Mouse (Mus musculus) neural tube, embryonic 14.5 days (tissue): ENCODE results near the gene Snip1. TPM values are rescaled to one million over a fixed set of nuclear protein-coding genes. Genes with fewer than 3 reads are reported as not detected.

Experiments
- ATAC-seq: fragments of 200-750 bp; cut with Nextera tagmentation; 2 replicates; pipeline ENCODE4 v1.8.0; 2017; ENCODE audit warnings: low read depth, mild to moderate bottlenecking, moderate TSS enrichment, moderate library complexity
- H3K27ac ChIP-seq: fragments of 300-500 bp; sonication (generic); 2 replicates; pipeline ENCODE4 v1.5.1; 2014; ENCODE audit warnings: low read depth, mild to moderate bottlenecking, control low read depth, low read length, moderate library complexity, mixed read lengths
- H3K27me3 ChIP-seq: fragments of 300-500 bp; sonication (generic); 2 replicates; pipeline ENCODE4 v1.6.1; 2014; ENCODE audit warnings: low read length; ENCODE audit not compliant: control insufficient read depth, insufficient read depth
- H3K36me3 ChIP-seq: fragments of 300-500 bp; sonication (generic); 2 replicates; pipeline ENCODE4 v1.6.1; 2014; ENCODE audit warnings: low read length, mixed read lengths; ENCODE audit not compliant: control insufficient read depth, insufficient read depth
- H3K4me1 ChIP-seq: fragments of 300-500 bp; sonication (generic); 2 replicates; pipeline ENCODE4 v1.6.1; 2014; ENCODE audit warnings: low read length; ENCODE audit not compliant: control insufficient read depth, insufficient read depth
- H3K4me2 ChIP-seq: fragments of 300-500 bp; sonication (generic); 2 replicates; pipeline ENCODE4 v1.6.1; 2014; ENCODE audit warnings: mild to moderate bottlenecking, low read depth, low read length, control low read depth
- H3K4me3 ChIP-seq: fragments of 300-500 bp; sonication (generic); 2 replicates; pipeline ENCODE4 v1.5.1; 2014; ENCODE audit warnings: low read depth, low read length, control low read depth, mixed read lengths
- H3K9ac ChIP-seq: fragments of 300-500 bp; sonication (generic); replicated peaks from 2 replicates; pipeline ENCODE4 v1.6.1; 2014; ENCODE audit warnings: low read depth, mild to moderate bottlenecking, control low read depth, low read length, mixed read lengths
- H3K9me3 ChIP-seq: fragments of 300-500 bp; sonication (generic); 2 replicates; pipeline ENCODE4 v1.6.1; 2016; ENCODE audit warnings: low read length; ENCODE audit not compliant: control insufficient read depth
- WGBS: fragments of 180-500 bp; shearing (Covaris S2); extraction: QIAGEN DNeasy Blood & Tissue Kit; methylation state at CpG from one replicate; pipeline ENCODE4 v1.1.7; 2014; 5-methylcytosine and 5-hydroxymethylcytosine counted together
- polyA plus RNA-seq: library from polyadenylated mRNA; unstranded; fragments of >200 nt; fragmentation: Nextera tagmentation; extraction: Ambion mirVana; gene quantifications from 2 replicates; pipeline ENCODE4 v1.2.1, GENCODE M21; 2014

The Snip1 gene
- polyA plus RNA-seq, 1 experiment from 2014 or later: 24.0 TPM

DNA sequence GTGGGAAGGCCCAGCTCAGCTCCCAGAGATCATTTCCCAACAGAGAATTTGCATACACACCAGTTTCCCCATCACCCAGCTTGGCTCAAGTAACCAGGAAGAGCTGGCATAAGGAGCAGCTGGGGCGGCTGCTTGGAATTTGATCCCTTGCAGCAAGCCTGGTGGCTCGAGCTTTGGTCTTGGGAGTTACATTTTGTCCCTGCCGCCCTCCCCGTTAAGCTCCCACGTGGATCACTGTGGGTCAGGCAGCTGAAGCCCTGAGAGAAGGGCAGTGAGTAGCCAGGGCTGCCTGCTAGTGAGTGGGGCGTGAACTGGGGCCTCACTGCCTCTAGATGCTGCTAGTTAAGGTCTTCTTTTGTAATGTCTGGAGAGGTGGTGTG lies 49.2 kb downstream of the Snip1 start:
- Histone ChIP-seq H3K27ac (no peak overlapping the region), H3K4me1 (0 out of 2 replicates have a peak, but pooled peaks cover 3% of the 10 kb centered on the region), H3K4me2 (no peak overlapping the region), H3K27me3 (no peaks in the 10 kb centered on the region), H3K36me3 (peaks cover 4% of the 10 kb centered on the region; the same call in 1 of the 2 replicates), H3K9me3 (no peaks in the 10 kb centered on the region), H3K9ac (no peak overlapping the region), H3K4me3 (no peak overlapping the region)
- no peak for ATAC-seq
- 60% methylated on average over 6 of the region's 6 CpGs for WGBS

DNA sequence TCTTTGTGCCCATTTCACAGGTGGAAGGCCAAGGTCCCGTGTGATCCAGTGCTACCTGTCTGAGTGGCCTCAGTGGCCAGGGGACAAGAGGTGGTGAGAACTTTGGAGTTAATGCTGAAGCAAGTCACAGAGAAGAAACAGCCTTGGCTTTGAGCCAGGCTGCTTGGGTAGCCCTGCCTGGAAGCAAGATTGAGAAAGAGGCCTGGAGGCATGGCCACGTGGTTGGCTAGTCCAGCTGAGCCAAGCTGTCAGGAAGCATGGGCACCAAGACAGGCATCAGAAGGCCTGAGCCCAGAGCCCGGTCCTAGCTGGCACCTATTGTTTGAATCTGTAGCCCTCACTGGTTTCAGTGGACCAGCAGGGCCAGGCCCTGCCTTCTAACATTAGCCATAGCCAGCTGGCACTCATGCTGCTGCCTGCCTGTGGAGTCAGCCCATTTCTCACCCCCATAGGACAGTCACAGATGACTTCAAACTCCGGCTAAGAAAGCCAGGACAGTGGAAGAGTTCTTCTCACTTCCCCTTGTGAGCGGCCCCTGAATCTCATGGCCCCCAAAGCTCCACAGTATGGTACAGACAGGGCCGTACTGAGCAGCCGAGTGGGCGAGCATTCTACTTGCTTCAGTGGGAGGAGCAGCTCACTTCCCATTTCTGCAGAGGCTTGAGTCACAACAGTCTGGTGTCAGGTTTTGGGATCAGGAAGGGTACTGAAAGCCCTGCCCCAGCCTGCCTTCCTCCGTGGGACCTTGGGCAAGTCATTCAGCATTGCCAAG lies 49.8 kb downstream of the Snip1 start:
- Histone ChIP-seq H3K9me3 (no peaks in the 10 kb centered on the region), H3K4me2 (no peak overlapping the region), H3K27me3 (no peaks in the 10 kb centered on the region), H3K4me3 (no peak overlapping the region), H3K4me1 (0 out of 2 replicates have a peak, but pooled peaks cover 3% of the 10 kb centered on the region), H3K27ac (no peak overlapping the region), H3K9ac (no peak overlapping the region), H3K36me3 (peaks cover 3% of the 10 kb centered on the region; the same call in 1 of the 2 replicates)
- 71% methylated on average over 9 of the region's 9 CpGs for WGBS
- no peak for ATAC-seq

DNA sequence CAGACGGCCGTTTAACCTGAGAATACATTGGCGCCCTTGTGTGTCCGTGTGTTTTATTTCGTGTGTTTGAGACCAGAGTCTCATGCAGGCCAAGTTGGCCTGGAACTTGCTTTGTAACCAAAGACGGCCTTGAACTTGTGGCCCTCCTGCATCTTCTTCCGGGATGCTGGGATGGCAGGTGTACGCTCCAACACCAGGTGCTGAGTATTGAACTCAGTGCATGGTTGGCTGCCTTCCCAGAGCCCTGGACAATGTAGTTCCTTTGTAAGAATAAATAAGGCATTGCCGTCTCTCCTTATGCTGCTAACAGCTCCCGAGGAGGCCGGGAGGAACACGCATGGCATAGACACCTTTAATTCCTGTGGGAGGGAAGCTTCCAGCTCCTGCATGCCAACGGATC lies 50.5 kb downstream of the Snip1 start:
- Histone ChIP-seq H3K4me1 (0 out of 2 replicates have a peak, but pooled peaks cover 3% of the 10 kb centered on the region), H3K4me2 (no peak overlapping the region), H3K9ac (no peak overlapping the region), H3K27me3 (no peaks in the 10 kb centered on the region), H3K36me3 (no peaks in the 10 kb centered on the region), H3K27ac (no peak overlapping the region), H3K9me3 (no peaks in the 10 kb centered on the region), H3K4me3 (no peak overlapping the region)
- no peak for ATAC-seq
- 68% methylated on average over 13 of the region's 13 CpGs for WGBS

DNA sequence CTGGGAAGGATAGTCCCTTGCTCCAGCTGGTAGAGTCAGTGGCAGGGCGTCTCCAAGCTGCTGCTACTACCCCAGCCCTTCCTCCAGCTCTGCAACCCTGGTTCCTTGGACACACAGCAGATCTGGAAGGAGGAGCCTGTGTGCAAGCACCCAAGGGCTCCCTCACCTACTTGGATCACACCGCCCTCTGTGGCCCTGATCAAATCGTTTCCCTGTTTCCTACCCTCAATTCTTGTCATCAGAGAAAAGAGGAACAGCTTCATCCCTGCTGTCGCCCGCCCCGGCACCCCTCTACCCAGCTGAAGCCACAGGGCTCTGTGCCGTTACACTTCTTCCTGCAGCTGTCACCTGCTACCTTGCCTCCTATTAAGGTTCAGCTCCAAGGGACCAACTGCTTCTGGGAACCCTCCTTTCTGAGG lies 51.4 kb downstream of the Snip1 start:
- Histone ChIP-seq H3K36me3 (no peaks in the 10 kb centered on the region), H3K9ac (no peak overlapping the region), H3K27me3 (no peaks in the 10 kb centered on the region), H3K9me3 (no peaks in the 10 kb centered on the region), H3K27ac (no peak overlapping the region), H3K4me1 (0 out of 2 replicates have a peak, but pooled peaks cover 3% of the 10 kb centered on the region), H3K4me3 (no peak overlapping the region), H3K4me2 (no peak overlapping the region)
- ATAC-seq: no peak
- 82% methylated on average over 7 of the region's 7 CpGs for WGBS

DNA sequence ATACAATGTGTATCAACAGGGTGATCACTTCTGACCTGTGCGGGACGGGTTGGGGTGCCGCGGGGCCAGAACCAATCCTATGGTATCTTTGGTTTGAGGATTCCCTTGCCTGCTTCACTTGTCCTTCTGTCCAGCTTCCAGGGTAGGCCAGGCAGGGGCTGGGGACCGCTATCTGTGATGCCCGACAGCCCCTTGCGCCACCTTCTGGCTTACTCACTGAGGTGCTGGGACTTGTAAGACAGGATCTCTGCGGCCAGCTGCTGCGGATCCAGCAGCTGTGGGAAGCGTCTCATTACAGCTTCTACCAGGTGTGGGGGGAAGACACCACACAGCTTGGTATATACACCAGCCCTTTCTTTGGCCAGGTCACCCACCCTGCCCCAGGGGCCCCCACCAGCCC lies 52.6 kb downstream of the Snip1 start:
- 31% methylated on average over 10 of the region's 10 CpGs for WGBS
- ATAC-seq: no peak
- no peak overlapping the region for H3K4me3 ChIP-seq
- H3K9me3 ChIP-seq: no peaks in the 10 kb centered on the region
- no peak overlapping the region for H3K9ac ChIP-seq
- H3K36me3 ChIP-seq: no peaks in the 10 kb centered on the region
- no peaks in the 10 kb centered on the region for H3K27me3 ChIP-seq
- H3K4me2 ChIP-seq: no peak overlapping the region
- H3K27ac ChIP-seq: no peak overlapping the region
- 0 out of 2 replicates have a peak, but pooled peaks cover 3% of the 10 kb centered on the region for H3K4me1 ChIP-seq

DNA sequence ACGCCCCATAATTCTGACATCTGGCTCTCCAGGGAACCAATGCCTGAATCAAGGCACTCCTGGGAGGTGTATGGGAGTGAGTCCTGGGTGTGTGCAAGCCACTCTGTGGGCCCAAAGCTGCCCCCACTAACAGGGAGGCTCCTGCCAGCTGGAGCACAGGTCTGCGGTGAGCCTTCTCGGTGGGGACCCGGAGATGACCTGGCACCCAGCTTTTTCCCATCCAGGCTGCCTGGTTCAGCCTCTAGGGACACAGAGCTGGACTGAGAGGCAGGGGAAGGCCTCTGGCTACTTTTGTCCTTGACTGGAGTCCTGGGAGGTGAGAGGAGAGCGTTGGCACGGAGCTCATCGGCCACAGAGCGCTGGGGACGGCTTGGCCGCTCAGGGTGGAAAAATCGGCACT lies 53.2 kb downstream of the Snip1 start:
- no peak overlapping the region for H3K9ac ChIP-seq
- no peak overlapping the region for H3K27ac ChIP-seq
- H3K4me3 ChIP-seq: no peak overlapping the region
- H3K36me3 ChIP-seq: no peaks in the 10 kb centered on the region
- no peak for ATAC-seq
- H3K27me3 ChIP-seq: no peaks in the 10 kb centered on the region
- no peak overlapping the region for H3K4me2 ChIP-seq
- 91% methylated on average over 11 of the region's 11 CpGs for WGBS
- no peaks in the 10 kb centered on the region for H3K9me3 ChIP-seq
- H3K4me1 ChIP-seq: 0 out of 2 replicates have a peak, but pooled peaks cover 3% of the 10 kb centered on the region

DNA sequence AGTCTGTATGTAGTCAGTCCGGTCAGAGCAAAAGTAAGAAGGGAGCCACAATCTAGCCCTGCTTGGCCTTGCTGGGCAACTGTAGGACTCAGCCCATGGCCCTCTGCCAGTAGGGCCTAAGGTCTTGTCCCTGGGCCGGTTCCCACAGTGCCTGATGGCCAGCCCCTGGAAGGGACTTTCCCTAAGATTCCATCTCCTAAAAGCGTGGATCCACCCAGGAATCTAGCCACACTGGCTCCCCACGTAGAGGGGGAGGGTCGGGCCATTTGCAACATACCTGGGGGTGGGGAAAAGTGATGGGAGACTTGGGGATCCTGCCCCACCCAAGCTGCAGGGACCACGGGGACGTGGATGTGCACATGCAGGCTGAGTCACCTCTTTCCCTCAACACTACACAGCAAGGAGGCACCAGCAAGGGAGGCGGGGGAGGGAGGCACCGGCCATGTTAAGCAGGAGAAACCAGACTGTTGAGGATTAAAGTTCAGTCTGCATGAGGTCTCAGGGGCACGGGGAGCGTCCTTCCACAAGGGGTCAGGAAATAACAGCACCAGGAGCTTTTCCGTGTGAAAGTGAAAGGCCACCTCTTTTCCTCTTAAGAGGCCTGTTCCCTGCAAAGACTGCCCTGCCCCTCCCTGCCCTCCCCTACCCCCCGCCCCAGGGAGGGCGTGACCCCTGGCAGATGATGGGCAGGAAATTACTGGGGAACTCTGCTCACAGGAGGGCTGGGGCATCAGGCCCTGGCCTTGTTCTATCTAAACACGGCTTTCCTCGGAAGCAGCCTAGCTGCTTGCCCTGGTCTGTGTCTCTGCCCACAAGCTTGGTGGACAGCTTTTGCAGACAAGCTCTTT lies 56.2 kb downstream of the Snip1 start:
- no peaks in the 10 kb centered on the region for H3K9me3 ChIP-seq
- ATAC-seq: no peak
- no peak overlapping the region for H3K4me2 ChIP-seq
- WGBS: 24% methylated on average over 16 of the region's 16 CpGs
- H3K27ac ChIP-seq: no peak overlapping the region
- no peaks in the 10 kb centered on the region for H3K4me1 ChIP-seq
- no peaks in the 10 kb centered on the region for H3K36me3 ChIP-seq
- 0 out of 2 replicates have a peak, but pooled peaks cover 5% of the 10 kb centered on the region for H3K27me3 ChIP-seq
- no peak overlapping the region for H3K9ac ChIP-seq
- no peak overlapping the region for H3K4me3 ChIP-seq

DNA sequence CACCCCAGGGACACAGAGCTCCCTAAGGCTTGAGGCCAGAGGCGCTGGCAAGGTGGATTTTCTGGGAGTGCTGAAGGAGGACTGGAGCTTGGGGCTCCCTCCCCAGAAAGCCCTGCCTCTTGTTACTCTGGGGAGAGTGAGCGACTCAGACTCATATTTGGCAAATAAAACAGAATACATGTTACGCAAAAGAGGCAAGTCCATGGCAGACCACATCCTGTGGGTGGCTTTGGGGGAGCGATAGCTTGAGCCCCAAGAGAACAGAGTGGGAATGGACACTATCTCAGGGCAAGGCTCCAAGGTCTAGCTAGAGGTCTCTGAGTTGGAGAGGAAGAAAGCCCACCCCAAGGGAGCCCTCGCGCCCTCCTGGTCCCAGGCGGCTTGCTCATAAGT lies 56.8 kb downstream of the Snip1 start:
- Histone ChIP-seq H3K4me3 (no peak overlapping the region), H3K4me2 (no peak overlapping the region), H3K9me3 (no peaks in the 10 kb centered on the region), H3K9ac (no peak overlapping the region), H3K27ac (no peak overlapping the region), H3K36me3 (no peaks in the 10 kb centered on the region), H3K27me3 (0 out of 2 replicates have a peak, but pooled peaks cover 5% of the 10 kb centered on the region), H3K4me1 (no peaks in the 10 kb centered on the region)
- WGBS: 77% methylated on average over 7 of the region's 7 CpGs
- ATAC-seq: no peak
